Mouse (Mus musculus) embryonic facial prominence, embryonic 11.5 days (tissue): ENCODE results near the gene Mdm2. TPM values are rescaled to one million over a fixed set of nuclear protein-coding genes. Genes with fewer than 3 reads are reported as not detected.

Source experiments
- ATAC-seq: fragments of 200-750 bp; cut with Nextera tagmentation; replicated peaks from 2 replicates; pipeline ENCODE4 v1.8.0; 2017; ENCODE audit warnings: low read depth; ENCODE audit not compliant: insufficient number of reproducible peaks, low FRiP score, low TSS enrichment
- DNase-seq: peaks from one replicate; pipeline ENCODE4 v3.0.0-alpha.2; 2015; ENCODE audit warnings: low spot score
- H3K27ac ChIP-seq: fragments of 300-500 bp; sonication (generic); replicated peaks from 2 replicates; pipeline ENCODE4 v1.5.1; 2014; ENCODE audit warnings: mild to moderate bottlenecking, low read depth, low read length, control low read depth
- H3K27me3 ChIP-seq: fragments of 300-500 bp; sonication (generic); 2 replicates; pipeline ENCODE4 v1.6.1; 2014; ENCODE audit warnings: mild to moderate bottlenecking, low read length, moderate library complexity, mixed read lengths; ENCODE audit not compliant: control insufficient read depth, insufficient read depth
- H3K36me3 ChIP-seq: fragments of 300-500 bp; sonication (generic); replicated peaks from 2 replicates; pipeline ENCODE4 v1.6.1; 2014; ENCODE audit warnings: low read depth, mild to moderate bottlenecking, low read length, moderate library complexity, mixed read lengths; ENCODE audit not compliant: control insufficient read depth, insufficient read depth
- H3K4me1 ChIP-seq: fragments of 300-500 bp; sonication (generic); 2 replicates; pipeline ENCODE4 v1.6.1; 2014; ENCODE audit warnings: low read length, mixed read lengths; ENCODE audit not compliant: control insufficient read depth, insufficient read depth
- H3K4me2 ChIP-seq: fragments of 300-500 bp; sonication (generic); 2 replicates; pipeline ENCODE4 v1.6.1; 2014; ENCODE audit warnings: low read depth, mild to moderate bottlenecking, control low read depth, low read length, moderate library complexity
- H3K4me3 ChIP-seq: fragments of 300-500 bp; sonication (generic); 2 replicates; pipeline ENCODE4 v1.5.1; 2014; ENCODE audit warnings: low read depth, low read length, control low read depth
- H3K9ac ChIP-seq: fragments of 300-500 bp; sonication (generic); replicated peaks from 2 replicates; pipeline ENCODE4 v1.6.1; 2014; ENCODE audit warnings: mild to moderate bottlenecking, control low read depth, low read length
- H3K9me3 ChIP-seq: fragments of 300-500 bp; sonication (generic); replicated peaks from 2 replicates; pipeline ENCODE4 v1.6.1; 2016; ENCODE audit warnings: mild to moderate bottlenecking, low read length, inconsistent platforms, mixed read lengths; ENCODE audit not compliant: control insufficient read depth
- WGBS: fragments of 180-500 bp; shearing (Covaris S2); extraction: QIAGEN DNeasy Blood & Tissue Kit; methylation state at CpG from one replicate; pipeline ENCODE4 v1.1.7; 2014; 5-methylcytosine and 5-hydroxymethylcytosine counted together
- polyA plus RNA-seq: library from polyadenylated mRNA; unstranded; fragments of >200 nt; fragmentation: Nextera tagmentation; extraction: Ambion mirVana; gene quantifications from 2 replicates; pipeline ENCODE4 v1.2.1, GENCODE M21; 2014

The Mdm2 gene
- polyA plus RNA-seq, 1 experiment from 2014 or later: 47.7 TPM

DNA sequence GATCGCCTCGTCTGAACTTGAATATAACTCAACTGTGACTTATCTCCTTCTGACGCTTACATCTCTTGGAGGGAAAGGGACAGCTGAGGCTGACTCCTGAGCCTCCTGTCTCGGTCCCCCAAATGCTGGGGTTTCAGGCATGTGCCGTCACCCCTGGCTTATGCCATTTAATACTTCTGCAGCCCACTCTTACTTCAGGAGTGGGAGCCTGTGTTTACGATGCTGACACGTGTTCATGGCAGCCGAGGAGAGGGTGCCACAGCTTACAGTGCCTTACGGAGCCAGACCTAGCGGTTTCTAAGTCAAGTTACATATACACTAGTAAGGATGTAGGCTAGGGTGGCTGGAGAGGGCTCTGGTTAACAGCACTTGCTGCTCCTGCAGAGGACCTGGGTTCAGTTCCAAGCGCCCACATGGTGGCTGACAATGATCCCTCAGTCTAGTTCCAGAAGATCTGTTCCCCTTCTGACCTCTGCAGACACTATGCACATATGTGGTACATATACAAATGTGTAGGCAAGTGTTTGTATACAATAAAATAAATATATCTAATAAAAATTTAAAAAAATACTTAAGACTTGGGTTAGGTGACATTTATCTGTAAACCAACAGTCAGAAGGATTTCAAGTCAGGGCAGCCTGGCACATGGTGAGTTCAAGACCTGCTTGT, 45.4 kb upstream of the Mdm2 start:
- no peak for ATAC-seq
- Histone ChIP-seq H3K9me3 (no peaks in the 10 kb centered on the region), H3K4me3 (no peak overlapping the region), H3K9ac (no peak overlapping the region), H3K27ac (no peak overlapping the region), H3K27me3 (no peaks in the 10 kb centered on the region), H3K36me3 (peaks cover 9% of the 10 kb centered on the region), H3K4me2 (no peak overlapping the region), H3K4me1 (no peaks in the 10 kb centered on the region)
- DNase-seq: no peak
- WGBS: 89% methylated on average over 11 of the region's 11 CpGs

DNA sequence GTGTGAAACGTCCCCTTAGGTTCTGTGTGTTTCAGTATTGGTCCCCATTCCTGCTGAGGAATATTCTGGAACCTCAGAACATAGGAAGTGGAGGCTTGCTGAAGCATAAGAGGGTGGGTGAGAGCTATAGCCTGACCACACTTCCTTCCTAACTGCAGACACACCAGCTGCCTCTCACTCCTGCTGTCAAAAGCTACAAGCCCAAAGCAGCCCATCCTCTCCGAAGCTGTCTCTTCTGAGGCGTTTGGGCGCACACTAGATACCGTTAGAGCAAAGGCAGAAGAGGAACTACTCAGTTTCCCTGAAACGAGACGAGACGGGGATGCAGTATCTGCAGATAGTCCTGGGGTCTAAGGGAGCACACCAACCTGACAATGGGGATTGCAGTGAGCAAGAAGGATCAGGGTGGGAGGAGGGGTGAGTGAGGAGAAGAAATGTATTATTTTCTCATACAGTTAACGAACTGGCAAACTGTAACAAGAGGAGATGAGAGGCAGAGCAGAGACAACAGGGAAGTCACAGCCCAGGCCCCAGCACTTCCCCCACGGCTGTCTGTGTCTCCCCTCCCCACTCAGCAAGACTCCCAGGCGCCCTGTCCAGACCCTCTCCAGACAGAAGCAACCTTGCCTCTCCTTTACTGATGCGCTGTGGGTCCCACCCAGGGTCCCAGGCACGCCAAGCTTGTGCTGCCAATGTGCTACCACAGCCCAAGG, 44.7 kb upstream of the Mdm2 start:
- Histone ChIP-seq H3K4me1 (no peaks in the 10 kb centered on the region), H3K9ac (no peak overlapping the region), H3K4me2 (no peak overlapping the region), H3K27ac (no peak overlapping the region), H3K4me3 (no peak overlapping the region), H3K36me3 (peaks cover 5% of the 10 kb centered on the region), H3K27me3 (no peaks in the 10 kb centered on the region), H3K9me3 (no peaks in the 10 kb centered on the region)
- no peak for DNase-seq
- WGBS: 93% methylated on average over 13 of the region's 13 CpGs
- no peak for ATAC-seq

DNA sequence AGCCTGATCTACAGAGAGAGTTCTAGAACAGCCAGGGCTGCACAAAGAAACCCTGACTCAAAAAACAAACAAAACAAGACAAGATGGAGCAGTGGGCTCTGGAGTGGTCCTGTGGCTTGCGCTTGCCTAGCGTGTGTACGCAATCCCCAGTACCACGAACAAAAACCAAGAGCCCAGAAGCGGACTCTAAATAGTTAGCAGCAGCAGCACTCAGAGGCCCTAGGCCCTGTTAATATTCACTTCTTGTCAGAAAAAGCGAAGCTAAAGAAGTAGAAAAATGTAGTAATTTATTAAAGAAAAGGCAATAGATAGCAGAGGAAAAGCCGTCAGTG, 44.0 kb upstream of the Mdm2 start:
- peaks cover 8% of the 10 kb centered on the region for H3K36me3 ChIP-seq
- H3K27ac ChIP-seq: no peak overlapping the region
- no peaks in the 10 kb centered on the region for H3K9me3 ChIP-seq
- DNase-seq (no peak), ATAC-seq (no peak)
- 98% methylated on average over 7 of the region's 7 CpGs for WGBS
- no peaks in the 10 kb centered on the region for H3K4me1 ChIP-seq
- no peaks in the 10 kb centered on the region for H3K27me3 ChIP-seq
- no peak overlapping the region for H3K9ac ChIP-seq
- no peak overlapping the region for H3K4me3 ChIP-seq
- no peak overlapping the region for H3K4me2 ChIP-seq

DNA sequence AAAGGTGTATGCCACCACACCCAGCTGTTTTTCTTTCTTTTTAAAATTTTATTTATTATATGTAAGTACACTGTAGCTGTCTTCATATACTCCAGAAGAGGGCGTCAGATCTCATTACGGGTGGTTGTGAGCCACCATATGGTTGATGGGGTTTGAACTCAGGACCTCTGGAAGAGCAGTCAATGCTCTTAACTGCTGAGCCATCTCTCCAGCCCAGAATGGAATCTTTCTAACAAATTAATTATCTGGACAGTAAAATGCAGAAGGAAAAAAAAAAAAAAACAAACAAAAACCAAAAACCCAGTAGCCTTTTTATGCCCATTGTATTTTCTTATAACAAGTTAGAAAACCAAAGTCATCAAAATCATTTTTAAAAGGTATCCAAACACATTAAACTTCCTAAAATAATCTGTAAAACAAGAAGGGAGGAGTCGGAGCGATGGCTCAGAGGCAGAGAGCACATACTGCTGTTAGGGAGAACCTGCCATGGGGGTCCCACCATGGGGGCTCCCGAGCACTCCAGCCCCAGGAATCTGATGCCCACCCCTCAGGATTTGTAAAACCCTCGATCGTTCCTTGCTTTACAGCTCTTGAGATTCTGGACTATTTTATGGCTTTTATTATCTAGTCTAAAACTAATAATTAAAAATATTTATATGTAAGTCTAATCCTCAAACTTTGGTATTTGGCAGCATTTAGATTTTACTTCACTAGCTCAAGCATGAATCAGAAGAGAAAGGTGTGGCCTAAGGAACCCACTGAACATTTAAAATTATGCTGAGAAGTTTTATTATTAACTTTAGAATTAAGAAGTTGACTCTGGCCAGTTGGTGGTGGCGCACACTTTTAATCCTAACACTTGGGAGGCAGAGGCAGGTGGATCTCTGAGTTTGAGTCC, 43.4 kb upstream of the Mdm2 start:
- H3K27ac ChIP-seq: no peak overlapping the region
- DNase-seq (no peak), ATAC-seq (no peak)
- H3K4me3 ChIP-seq: no peak overlapping the region
- 96% methylated on average over 8 of the region's 8 CpGs for WGBS
- no peak overlapping the region for H3K4me2 ChIP-seq
- H3K9me3 ChIP-seq: no peaks in the 10 kb centered on the region
- no peak overlapping the region for H3K9ac ChIP-seq
- H3K27me3 ChIP-seq: no peaks in the 10 kb centered on the region
- peaks cover 8% of the 10 kb centered on the region for H3K36me3 ChIP-seq
- no peaks in the 10 kb centered on the region for H3K4me1 ChIP-seq

DNA sequence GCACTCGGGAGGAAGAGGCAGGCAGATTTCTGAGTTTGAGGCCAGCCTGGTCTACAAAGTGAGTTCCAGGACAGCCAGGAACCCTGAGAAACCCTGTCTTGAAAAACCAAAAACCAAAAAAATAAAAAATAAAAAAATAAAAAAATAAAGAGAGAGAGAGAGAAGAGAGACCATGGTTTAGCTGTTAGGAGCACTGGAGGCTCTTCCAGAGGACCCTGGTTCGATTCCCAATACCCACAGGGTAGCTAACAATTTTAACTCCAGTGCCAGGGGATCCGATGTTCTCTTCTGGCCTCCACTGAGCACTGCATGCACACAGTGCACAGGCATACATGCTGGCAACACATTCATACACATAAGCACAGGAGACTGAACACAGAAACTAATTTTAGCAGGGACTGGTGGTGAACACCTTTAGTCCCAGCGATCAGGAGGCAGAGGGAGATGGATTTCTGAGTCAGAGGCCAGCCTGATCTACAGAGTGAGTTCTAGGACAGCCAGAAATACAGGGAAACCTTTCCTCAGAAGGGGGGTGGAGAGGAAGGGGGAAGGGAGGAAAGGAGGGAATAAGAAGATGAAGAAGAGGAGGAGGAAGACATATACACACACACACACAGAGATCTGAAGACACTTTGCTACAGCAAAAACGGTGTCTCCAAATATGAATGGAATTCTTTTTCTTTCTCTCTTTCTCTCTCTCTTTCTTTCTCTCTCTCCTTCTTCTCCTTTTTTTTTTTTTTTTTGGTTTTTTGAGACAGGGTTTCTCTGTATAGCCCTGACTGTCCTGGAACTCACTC, 42.5 kb upstream of the Mdm2 start:
- no peak overlapping the region for H3K9ac ChIP-seq
- no peak overlapping the region for H3K4me2 ChIP-seq
- H3K4me3 ChIP-seq: no peak overlapping the region
- H3K27ac ChIP-seq: no peak overlapping the region
- 90% methylated on average over 5 of the region's 5 CpGs for WGBS
- ATAC-seq: no peak
- no peaks in the 10 kb centered on the region for H3K9me3 ChIP-seq
- no peak for DNase-seq
- H3K27me3 ChIP-seq: no peaks in the 10 kb centered on the region
- H3K36me3 ChIP-seq: peaks cover 8% of the 10 kb centered on the region
- no peaks in the 10 kb centered on the region for H3K4me1 ChIP-seq

DNA sequence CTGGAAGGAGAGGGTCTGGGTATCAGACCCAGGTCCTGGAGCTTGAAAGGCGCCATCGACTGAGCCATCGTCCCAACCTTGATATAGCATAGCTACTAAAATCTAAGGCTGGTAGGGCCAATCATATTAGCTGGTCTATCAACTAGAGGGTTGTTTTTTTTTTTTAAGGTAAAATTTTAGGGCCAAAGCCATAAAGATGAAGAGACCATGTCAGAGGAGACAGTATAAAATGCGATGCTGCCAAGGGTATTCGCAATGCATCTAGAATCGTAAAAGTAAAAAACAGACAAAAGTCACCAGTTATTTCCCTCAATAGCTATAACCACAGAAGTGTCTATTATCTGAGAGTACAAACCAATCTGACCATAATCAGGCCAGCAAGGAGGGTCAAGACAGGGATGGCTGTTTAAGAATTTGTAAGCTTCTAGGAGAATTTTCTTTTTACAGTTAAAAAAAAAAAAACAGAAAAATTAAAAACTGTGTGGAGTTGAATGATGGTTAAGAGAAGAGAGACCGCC, 41.8 kb upstream of the Mdm2 start:
- no peaks in the 10 kb centered on the region for H3K27me3 ChIP-seq
- WGBS: 94% methylated on average over 7 of the region's 7 CpGs
- no peaks in the 10 kb centered on the region for H3K9me3 ChIP-seq
- no peak overlapping the region for H3K4me3 ChIP-seq
- no peak for DNase-seq
- no peak for ATAC-seq
- H3K4me2 ChIP-seq: no peak overlapping the region
- no peaks in the 10 kb centered on the region for H3K4me1 ChIP-seq
- H3K27ac ChIP-seq: no peak overlapping the region
- no peak overlapping the region for H3K9ac ChIP-seq
- H3K36me3 ChIP-seq: peaks cover 8% of the 10 kb centered on the region

DNA sequence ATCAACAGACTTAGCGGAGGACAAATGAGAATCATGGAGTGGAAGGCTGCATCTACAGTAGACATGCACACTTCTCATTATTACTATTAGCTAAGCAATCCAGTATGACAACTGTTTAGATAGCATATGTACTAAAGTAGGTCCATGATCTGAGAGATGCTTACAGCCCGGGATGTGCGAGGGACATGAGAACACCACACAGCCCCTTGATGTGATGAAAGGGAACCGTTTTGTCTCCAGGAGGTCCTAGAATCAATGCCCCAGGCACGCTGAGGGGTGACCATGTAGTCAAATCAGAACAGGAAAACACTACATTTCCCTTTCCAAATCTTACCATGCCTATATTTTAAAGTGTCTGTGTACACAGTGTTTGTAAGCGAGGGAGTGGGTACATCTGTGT, 41.2 kb upstream of the Mdm2 start:
- WGBS: 90% methylated on average over 6 of the region's 6 CpGs
- H3K27ac ChIP-seq: no peak overlapping the region
- no peak overlapping the region for H3K4me3 ChIP-seq
- H3K4me2 ChIP-seq: no peak overlapping the region
- H3K36me3 ChIP-seq: peaks cover 8% of the 10 kb centered on the region
- no peaks in the 10 kb centered on the region for H3K27me3 ChIP-seq
- DNase-seq (no peak), ATAC-seq (no peak)
- no peaks in the 10 kb centered on the region for H3K9me3 ChIP-seq
- no peak overlapping the region for H3K9ac ChIP-seq
- no peaks in the 10 kb centered on the region for H3K4me1 ChIP-seq
